Mouse (Mus musculus): ENCODE results near the gene Tmem131. TPM values are rescaled to one million over a fixed set of nuclear protein-coding genes. Genes with fewer than 3 reads are reported as not detected.

Gene Tmem131
- total and polyA plus RNA-seq, 3 experiments, result 9.7 to 39.9 (median 11.5) TPM

DNA sequence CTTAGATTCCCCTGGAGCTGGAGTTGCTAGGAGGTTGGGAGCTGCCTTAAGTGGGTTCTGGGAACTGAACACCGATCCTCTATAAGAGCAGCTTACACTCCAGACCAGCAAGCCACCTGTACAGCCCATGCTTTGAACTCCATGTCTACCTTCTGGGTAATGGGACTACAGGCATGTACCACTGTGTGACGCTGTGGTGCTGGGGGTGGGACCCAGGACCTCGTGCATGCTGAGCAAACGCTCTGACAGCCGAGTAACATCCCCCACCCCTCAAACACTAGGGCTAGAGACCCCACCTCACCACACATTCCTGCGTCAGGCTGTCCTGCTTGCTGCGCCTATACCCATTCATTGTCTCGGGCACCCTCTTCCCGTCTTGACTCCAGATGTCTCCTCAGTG, 184.9 kb downstream of the Tmem131 start:
- Histone ChIP-seq H3K4me1 (ENCODE audit: control insufficient read depth in 1 of 2, insufficient read depth in 2 of 2) (no peaks in the 10 kb centered on the region), H3K9me3 (replicated peaks; ENCODE audit: low read length) (no peaks in the 10 kb centered on the region), H3K79me2 (replicated peaks; ENCODE audit: control insufficient read depth, extremely low read depth, insufficient read depth, poor library complexity, severe bottlenecking) (no peaks in the 10 kb centered on the region), H3K4me2 (ENCODE audit: insufficient read depth, low read depth, poor library complexity, severe bottlenecking) (no peak overlapping the region), H3K27ac (ENCODE audit: insufficient read depth, low read depth) (no peak overlapping the region), H3K36me3 (replicated peaks in 1 of 2; ENCODE audit: control insufficient read depth in 1 of 2, insufficient read depth in 1 of 2, low read length in 1 of 2) (no peaks in the 10 kb centered on the region), H3K9ac (ENCODE audit: insufficient read depth, low read depth) (no peak overlapping the region), H3K4me3 (replicated peaks in 1 of 3; ENCODE audit: low read depth in 2 of 3, low read length in 2 of 3, poor library complexity in 1 of 3) (no peak overlapping the region), H3K27me3 (replicated peaks) (no peaks in the 10 kb centered on the region)
- in situ Hi-C loops (cut with MboI; ENCODE audit: low pct_ligation_motif_present, low pct_unique_long_range_greater_than_20kb, low sequenced_read_pairs), result no loop called here
- DNase-seq (ENCODE audit: extremely low read depth), result no peak
- dilution Hi-C loops (cut with MboI; ENCODE audit: extremely low pct_ligation_motif_present, extremely low pct_unique_long_range_greater_than_20kb, low sequenced_read_pairs), result no loop called here
- TF ChIP-seq ZKSCAN1 (IDR thresholded peaks at IDR 0.05; ENCODE audit: borderline replicate concordance, low read depth, low read length) (no peak), CTCF (conservative IDR thresholded peaks at IDR 0.05 in 1 of 2, IDR thresholded peaks at IDR 0.05 in 1 of 2; ENCODE audit: low read depth in 2 of 2, low read length in 2 of 2) (peak in 1 of 2 experiments; percentile 23; a peak in 2 of 4 replicates), BHLHE40 (IDR thresholded peaks at IDR 0.05; ENCODE audit: low read depth, low read length) (no peak)

DNA sequence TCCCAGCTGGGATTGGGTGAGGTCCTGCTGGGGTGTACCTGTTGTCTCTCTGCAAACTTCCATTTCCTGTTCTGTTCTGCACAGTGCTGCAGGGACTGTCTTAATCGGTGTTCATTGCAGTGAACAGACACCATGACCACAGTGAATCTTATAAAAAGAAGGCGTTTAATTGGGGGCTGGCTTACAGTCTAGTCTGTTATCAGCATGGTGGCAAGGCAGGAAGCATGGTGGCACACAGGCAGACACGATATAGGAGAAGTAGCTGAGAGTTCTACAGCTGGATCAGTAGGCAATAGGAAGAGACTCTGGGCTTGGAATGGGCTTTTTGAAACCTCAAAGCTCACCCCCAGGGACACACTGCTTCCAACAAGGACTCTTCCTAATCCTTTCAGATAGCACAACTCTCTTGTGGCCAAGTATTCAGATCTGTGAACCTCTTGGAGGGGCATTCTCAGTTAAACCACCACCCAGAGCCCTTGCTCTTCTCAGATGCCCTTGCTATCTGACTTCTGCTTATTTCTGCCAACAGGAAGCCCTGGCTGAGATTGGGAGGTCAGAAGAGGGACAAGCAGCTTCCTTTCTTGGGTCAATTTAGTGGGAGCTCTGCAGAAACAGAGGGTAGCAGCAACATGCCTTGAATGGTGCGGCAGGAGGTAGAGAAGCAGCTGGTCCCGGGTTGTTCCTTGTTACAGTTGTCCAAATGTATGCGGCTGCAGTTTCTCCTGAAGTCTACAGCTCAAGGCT, 189.4 kb downstream of the Tmem131 start:
- DNase-seq (ENCODE audit: extremely low read depth), result no peak
- Histone ChIP-seq H3K27ac (ENCODE audit: insufficient read depth, low read depth) (no peak overlapping the region), H3K36me3 (replicated peaks in 1 of 2; ENCODE audit: control insufficient read depth in 1 of 2, insufficient read depth in 1 of 2, low read length in 1 of 2) (no peaks in the 10 kb centered on the region), H3K9me3 (replicated peaks; ENCODE audit: low read length) (no peaks in the 10 kb centered on the region), H3K4me3 (replicated peaks in 1 of 3; ENCODE audit: low read depth in 2 of 3, low read length in 2 of 3, poor library complexity in 1 of 3) (no peak overlapping the region), H3K79me2 (replicated peaks; ENCODE audit: control insufficient read depth, extremely low read depth, insufficient read depth, poor library complexity, severe bottlenecking) (no peaks in the 10 kb centered on the region), H3K4me1 (ENCODE audit: control insufficient read depth in 1 of 2, insufficient read depth in 2 of 2) (no peaks in the 10 kb centered on the region), H3K9ac (ENCODE audit: insufficient read depth, low read depth) (no peak overlapping the region), H3K4me2 (ENCODE audit: insufficient read depth, low read depth, poor library complexity, severe bottlenecking) (no peak overlapping the region), H3K27me3 (replicated peaks) (no peaks in the 10 kb centered on the region)
- in situ Hi-C loops (cut with MboI; ENCODE audit: low pct_ligation_motif_present, low pct_unique_long_range_greater_than_20kb, low sequenced_read_pairs), result no loop called here
- dilution Hi-C loops (cut with MboI; ENCODE audit: extremely low pct_ligation_motif_present, extremely low pct_unique_long_range_greater_than_20kb, low sequenced_read_pairs), result no loop called here
- TF ChIP-seq RCOR1 (conservative IDR thresholded peaks at IDR 0.05; ENCODE audit: low read depth, low read length), result no peak
- TF ChIP-seq SIN3A (IDR thresholded peaks at IDR 0.05; ENCODE audit: low read length), result no peak
- no peak for TF ChIP-seq POLR2AphosphoS2 (IDR thresholded peaks at IDR 0.05; ENCODE audit: low read depth, low read length)
- no peak for TF ChIP-seq PAX5 (IDR thresholded peaks at IDR 0.05; ENCODE audit: low read length)
- no peak for TF ChIP-seq GABPA (IDR thresholded peaks at IDR 0.05; ENCODE audit: insufficient replicate concordance, low read depth, low read length)
- no peak for TF ChIP-seq UBTF (IDR thresholded peaks at IDR 0.05; ENCODE audit: low read depth, low read length)

DNA sequence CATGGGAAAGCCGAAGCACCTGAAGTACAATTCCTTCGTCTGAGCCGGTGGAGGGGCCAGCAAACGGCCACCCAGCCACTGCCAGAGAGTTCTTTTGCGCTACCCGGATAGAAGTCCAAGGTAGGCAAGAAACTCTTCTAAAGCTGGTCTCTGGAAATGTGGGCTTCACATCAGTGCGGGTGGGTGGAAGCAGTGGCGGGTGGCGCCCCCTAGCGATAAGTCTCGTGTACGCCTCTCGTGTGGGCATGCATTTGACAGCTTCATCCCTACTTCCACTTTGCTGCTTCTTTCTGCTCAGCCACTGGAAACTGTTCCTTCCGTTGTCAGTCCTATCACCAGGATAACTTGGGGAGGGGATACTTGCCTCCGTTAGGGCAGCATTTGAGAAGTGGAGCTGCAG, 197.0 kb downstream of the Tmem131 start:
- Histone ChIP-seq H3K27ac (ENCODE audit: insufficient read depth, low read depth) (no peak overlapping the region), H3K36me3 (replicated peaks in 1 of 2; ENCODE audit: control insufficient read depth in 1 of 2, insufficient read depth in 1 of 2, low read length in 1 of 2) (no peaks in the 10 kb centered on the region), H3K4me2 (ENCODE audit: insufficient read depth, low read depth, poor library complexity, severe bottlenecking) (no peak overlapping the region), H3K9me3 (replicated peaks; ENCODE audit: low read length) (no peaks in the 10 kb centered on the region), H3K9ac (ENCODE audit: insufficient read depth, low read depth) (no peak overlapping the region), H3K4me3 (replicated peaks in 1 of 3; ENCODE audit: low read depth in 2 of 3, low read length in 2 of 3, poor library complexity in 1 of 3) (no peak overlapping the region), H3K27me3 (replicated peaks) (peaks cover 22% of the 10 kb centered on the region), H3K79me2 (replicated peaks; ENCODE audit: control insufficient read depth, extremely low read depth, insufficient read depth, poor library complexity, severe bottlenecking) (no peaks in the 10 kb centered on the region), H3K4me1 (ENCODE audit: control insufficient read depth in 1 of 2, insufficient read depth in 2 of 2) (peaks cover 0 to 8% of the 10 kb centered on the region in 2 experiments; a peak in 2 of 4 replicates)
- DNase-seq (ENCODE audit: extremely low read depth), result peak; percentile 38
- in situ Hi-C loops (cut with MboI; ENCODE audit: low pct_ligation_motif_present, low pct_unique_long_range_greater_than_20kb, low sequenced_read_pairs), result no loop called here
- dilution Hi-C loops (cut with MboI; ENCODE audit: extremely low pct_ligation_motif_present, extremely low pct_unique_long_range_greater_than_20kb, low sequenced_read_pairs), result no loop called here
- no peak for TF ChIP-seq POLR2A (IDR thresholded peaks at IDR 0.05; ENCODE audit: low read depth, low read length)
- no peak for TF ChIP-seq USF2 (conservative IDR thresholded peaks at IDR 0.05; ENCODE audit: low read depth, low read length)
- no peak for TF ChIP-seq ZMIZ1 (IDR thresholded peaks at IDR 0.05; ENCODE audit: low read depth, low read length)
- TF ChIP-seq UBTF (IDR thresholded peaks at IDR 0.05; ENCODE audit: low read depth, low read length), result no peak
- no peak for TF ChIP-seq MAFK (IDR thresholded peaks at IDR 0.05; ENCODE audit: insufficient replicate concordance, low read length)
- no peak for TF ChIP-seq ZC3H11A (IDR thresholded peaks at IDR 0.05; ENCODE audit: low read depth, low read length)
- TF ChIP-seq ZKSCAN1 (IDR thresholded peaks at IDR 0.05; ENCODE audit: borderline replicate concordance, low read depth, low read length), result no peak
- TF ChIP-seq JUN (IDR thresholded peaks at IDR 0.05; ENCODE audit: insufficient read depth, low read depth, low read length), result no peak
- TF ChIP-seq MAZ (IDR thresholded peaks at IDR 0.05; ENCODE audit: low read depth, low read length), result no peak
- TF ChIP-seq NELFE (IDR thresholded peaks at IDR 0.05; ENCODE audit: low read depth, low read length), result no peak
- peak; percentile 52 to 66 for TF ChIP-seq CTCF (conservative IDR thresholded peaks at IDR 0.05 in 1 of 2, IDR thresholded peaks at IDR 0.05 in 1 of 2; ENCODE audit: low read depth in 2 of 2, low read length in 2 of 2)
- no peak for TF ChIP-seq MEF2A (IDR thresholded peaks at IDR 0.05; ENCODE audit: borderline replicate concordance, low read depth, low read length)
- no peak for TF ChIP-seq GABPA (IDR thresholded peaks at IDR 0.05; ENCODE audit: insufficient replicate concordance, low read depth, low read length)
- no peak for TF ChIP-seq JUND (conservative IDR thresholded peaks at IDR 0.05; ENCODE audit: low read depth, low read length)
- TF ChIP-seq HCFC1 (IDR thresholded peaks at IDR 0.05; ENCODE audit: low read depth, low read length), result no peak
- TF ChIP-seq BHLHE40 (IDR thresholded peaks at IDR 0.05; ENCODE audit: low read depth, low read length), result no peak
- TF ChIP-seq CHD2 (IDR thresholded peaks at IDR 0.05; ENCODE audit: low read length), result no peak
- no peak for TF ChIP-seq ZNF384 (IDR thresholded peaks at IDR 0.05; ENCODE audit: low read depth, low read length)
- peak; percentile 37 for TF ChIP-seq RAD21 (IDR thresholded peaks at IDR 0.05; ENCODE audit: low read depth, low read length)
- TF ChIP-seq SMC3 (IDR thresholded peaks at IDR 0.05; ENCODE audit: low read depth, low read length), result peak; percentile 24; the same call in 1 of the 2 replicates

Data from CH12.LX (cell line).